Comparison of ENCODE assay signal across 7 mouse cellular contexts in the genomic region with DNA sequence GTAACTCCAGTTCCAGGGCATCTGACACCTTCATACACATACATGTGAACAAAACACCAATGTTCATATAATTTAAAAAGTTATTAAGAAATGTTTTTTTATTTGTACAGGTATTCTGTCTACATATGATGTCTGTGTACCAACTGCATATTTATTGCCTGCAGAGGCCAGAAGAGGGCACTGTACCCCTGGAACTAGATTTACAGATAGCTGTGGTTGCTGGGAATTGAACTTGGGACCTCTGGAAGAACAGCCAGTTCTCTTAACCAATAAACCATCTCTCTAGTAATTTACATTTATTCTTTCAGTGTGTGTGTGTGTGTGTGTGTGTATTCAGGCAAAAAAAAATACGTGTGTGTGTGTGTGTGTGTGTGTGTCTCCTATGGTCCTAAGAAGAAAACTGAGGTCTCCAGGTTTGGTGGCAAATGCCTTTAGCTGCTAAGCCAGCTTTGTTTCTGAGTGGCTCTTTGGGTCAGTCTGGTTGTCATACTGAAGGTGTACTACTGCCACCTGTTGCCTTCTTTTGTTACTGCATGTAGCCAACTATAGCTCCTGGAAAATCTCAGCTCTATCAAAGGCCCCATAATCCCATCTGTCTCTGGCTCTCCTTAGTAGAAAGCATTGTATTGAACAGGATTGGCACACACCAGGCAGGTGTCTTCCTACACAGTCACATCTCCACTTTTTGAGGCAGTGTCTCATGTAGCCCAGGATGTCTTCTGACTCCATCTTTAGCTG. TPM values are rescaled to one million over a fixed set of nuclear protein-coding genes. Genes with fewer than 3 reads are reported as not detected.
DNase-seq lines count a peak whose midpoint lies in the region; ATAC-seq lines count a peak whose summit lies in the region.

No protein-coding gene starts in this region.

- DNase-seq in T-cell, adult 2 months (ENCODE audit: low spot score): peak; percentile 68
- DNase-seq in cerebellum, adult 11 months: peak; percentile 63
- DNase-seq in forelimb bud, embryonic 11.5 days (ENCODE audit: low read depth, low spot score): peak; percentile 85
- peak; percentile 65 to 72 for DNase-seq in left cerebral cortex, postnatal 10 days (ENCODE audit: extremely low spot score in 1 of 2, low spot score in 2 of 2)
- peak; percentile 29 to 37 for DNase-seq in right cerebral cortex, postnatal 36 days (ENCODE audit: low spot score in 2 of 2)

- ATAC-seq in inflammation-experienced regulatory T-cells, adult 6 months: peak; percentile 78
- ATAC-seq in megakaryocyte progenitor cell, adult 5-6 weeks (replicated peaks; ENCODE audit: poor library complexity): peak; percentile 90

- intact Hi-C loops in left cerebral cortex, postnatal 10 days (cut with DNase I): loop anchor here (1.0 kb wide), 1 partner anchor 44 kb away; no protein-coding TSS in a partner anchor

RNA-seq across cellular contexts. Expression of gene Ilf3, which starts 10.5 kb away (rescaled TPM):
- polyA plus RNA-seq in inflammation-experienced regulatory T-cells, adult 6 months (2017; shearing (Covaris generic)): 100 to 1,000 TPM in 2 of 3 experiments, 10 to 100 TPM in 1; 92.5 to 122 (median 122) TPM
- 10 to 100 TPM; 88.4 to 89.2 TPM for total RNA-seq in left cerebral cortex, postnatal 10 days (2021)
- 55.7 and 56.9 TPM in 2 replicates for total RNA-seq in megakaryocyte progenitor cell, adult 5-6 weeks (2015)
- 97.5 and 100 TPM in 2 replicates for total RNA-seq in megakaryocyte progenitor cell, adult 5-6 weeks (2017)

RNA-seq across cellular contexts. Expression of gene Slc44a2, which starts 36.7 kb away (rescaled TPM):
- polyA plus RNA-seq in inflammation-experienced regulatory T-cells, adult 6 months (2017; shearing (Covaris generic)): 100 to 1,000 TPM; 125 to 263 (median 241) TPM
- 10 to 100 TPM; 66.4 to 67.7 TPM for total RNA-seq in left cerebral cortex, postnatal 10 days (2021)
- 80.9 and 85.5 TPM in 2 replicates for total RNA-seq in megakaryocyte progenitor cell, adult 5-6 weeks (2015)
- total RNA-seq in megakaryocyte progenitor cell, adult 5-6 weeks (2017): 66.8 and 68.2 TPM in 2 replicates

RNA-seq across cellular contexts. Expression of gene Ap1m2, which starts 45.0 kb away (rescaled TPM):
- polyA plus RNA-seq in inflammation-experienced regulatory T-cells, adult 6 months (2017; shearing (Covaris generic)): 1 to 10 TPM in 1 of 3 experiments, under 1 TPM in 2; 0.36 to 1.0 (median 0.42) TPM
- 1 to 10 TPM; 1.1 to 1.9 TPM for total RNA-seq in left cerebral cortex, postnatal 10 days (2021)
- total RNA-seq in megakaryocyte progenitor cell, adult 5-6 weeks (2015): 0.32 and 0.57 TPM in 2 replicates
- total RNA-seq in megakaryocyte progenitor cell, adult 5-6 weeks (2017): 0.44 and 2.8 TPM in 2 replicates

RNA-seq across cellular contexts. Expression of gene Qtrt1, which starts 54.5 kb away (rescaled TPM):
- polyA plus RNA-seq in inflammation-experienced regulatory T-cells, adult 6 months (2017; shearing (Covaris generic)): 10 to 100 TPM; 26.2 to 49.8 (median 39.8) TPM
- total RNA-seq in left cerebral cortex, postnatal 10 days (2021): 10 to 100 TPM; 33.2 to 35.1 TPM
- 34.0 and 37.9 TPM in 2 replicates for total RNA-seq in megakaryocyte progenitor cell, adult 5-6 weeks (2015)
- 16.0 and 27.9 TPM in 2 replicates for total RNA-seq in megakaryocyte progenitor cell, adult 5-6 weeks (2017)

Comparison
In these comparisons a context has a peak if more than half of its experiments do, and no peak if none do; other contexts are left out.
1. Peak in every context shown above with its lines: DNase-seq and ATAC-seq.
2. DNase-seq: peak in every context shown above with its lines; median percentile 85 in forelimb bud, embryonic 11.5 days; 68 in left cerebral cortex, postnatal 10 days; 68 in T-cell, adult 2 months; 63 in cerebellum, adult 11 months; 33 in right cerebral cortex, postnatal 36 days.